Mouse (Mus musculus): ENCODE results near the gene Rps18.

- TF ChIP-seq CTCF (IDR thresholded peaks at IDR 0.05; ENCODE audit: insufficient read depth, low read depth, low read length) (no peak), POLR2A (IDR thresholded peaks at IDR 0.05; ENCODE audit: insufficient read depth, low read depth, low read length) (no peak)
Observed at GRCm38 (mm10) chr17:33973572-33973971, 17.8 kb upstream of the Rps18 start.
